Mouse (Mus musculus) c-Kit-positive CD71-positive TER-119-positive erythroid progenitor cells, embryonic 14.5 days (primary cell): ENCODE data around the gene Marc1.
A peak's percentile ranks its signal among the peaks of the same experiment; 100 is the strongest.

Source experiments
- DNase-seq: peaks from one replicate; pipeline ENCODE4 v3.0.0-alpha.2; 2013; ENCODE audit warnings: low spot score

Marc1 gene

GRCm38 (mm10) chr1:184817768-184818167, 6.7 kb upstream of the Marc1 start:
- DNase-seq: no peak

- no peak for DNase-seq
These were observed 670 bp upstream of the Marc1 start for GRCm38 (mm10) chr1:184811716-184812250.

GRCm38 (mm10) chr1:184809578-184810001, 1.5 kb downstream of the Marc1 start:
- no peak for DNase-seq

- no peak for DNase-seq
These were observed 2.6 kb downstream of the Marc1 start for GRCm38 (mm10) chr1:184808418-184809012.

- no peak for DNase-seq
These were observed 3.3 kb downstream of the Marc1 start for GRCm38 (mm10) chr1:184807627-184808417.

GRCm38 (mm10) chr1:184807123-184807522, 4.0 kb downstream of the Marc1 start:
- DNase-seq: no peak

GRCm38 (mm10) chr1:184805749-184806148, 5.4 kb downstream of the Marc1 start:
- DNase-seq: no peak

- DNase-seq: no peak
These were observed 17.8 kb downstream of the Marc1 start for GRCm38 (mm10) chr1:184793163-184793876.

GRCm38 (mm10) chr1:184791109-184791508, 20.0 kb downstream of the Marc1 start:
- DNase-seq: peak; percentile 50

GRCm38 (mm10) chr1:184786376-184787151, 24.5 kb downstream of the Marc1 start:
- peak; percentile 46 for DNase-seq

GRCm38 (mm10) chr1:184783641-184784040, 27.5 kb downstream of the Marc1 start:
- DNase-seq: no peak

- no peak for DNase-seq
These were observed 29.0 kb downstream of the Marc1 start for GRCm38 (mm10) chr1:184782161-184782513.

GRCm38 (mm10) chr1:184781286-184782160, 29.6 kb downstream of the Marc1 start:
- DNase-seq: no peak

- no peak for DNase-seq
These were observed 33.0 kb downstream of the Marc1 start for GRCm38 (mm10) chr1:184778157-184778556.

GRCm38 (mm10) chr1:184777061-184777795, 33.9 kb downstream of the Marc1 start:
- no peak for DNase-seq

GRCm38 (mm10) chr1:184775289-184775688, 35.8 kb downstream of the Marc1 start:
- no peak for DNase-seq

GRCm38 (mm10) chr1:184771891-184772249, 39.2 kb downstream of the Marc1 start:
- DNase-seq: no peak

- peak; percentile 61 for DNase-seq
These were observed 39.8 kb downstream of the Marc1 start for GRCm38 (mm10) chr1:184771202-184771890.

GRCm38 (mm10) chr1:184763866-184764265, 47.2 kb downstream of the Marc1 start:
- no peak for DNase-seq

- no peak for DNase-seq
These were observed 48.2 kb downstream of the Marc1 start for GRCm38 (mm10) chr1:184762941-184763340.
